Mouse (Mus musculus) C2C12 (cell line): ENCODE data around the gene Glp1r. TPM values are rescaled to one million over a fixed set of nuclear protein-coding genes. Genes with fewer than 3 reads are reported as not detected.

ENCODE experiments used
- H3K27me3 ChIP-seq: one replicate; pipeline ENCODE4 v1.6.1; 2011; ENCODE audit not compliant: control insufficient read depth, insufficient read depth, insufficient read length
- H3K36me3 ChIP-seq: one replicate; pipeline ENCODE4 v1.6.1; 2011; ENCODE audit not compliant: control insufficient read depth, insufficient read depth
- H3K4me3 ChIP-seq: one replicate; pipeline ENCODE4 v1.5.1; 2011; ENCODE audit warnings: mild to moderate bottlenecking, control low read depth; ENCODE audit not compliant: poor library complexity, insufficient read depth, severe bottlenecking
- H3K79me2 ChIP-seq: one replicate; pipeline ENCODE4 v1.6.1; 2011; ENCODE audit not compliant: control insufficient read depth, insufficient read depth
- H3K79me3 ChIP-seq: one replicate; pipeline ENCODE4 v1.6.1; 2011; ENCODE audit warnings: low read depth, control low read depth
- H3ac ChIP-seq: one replicate; pipeline ENCODE3; 2011; ENCODE audit warnings: low read depth; ENCODE audit not compliant: control insufficient read depth, insufficient read length
- CEBPB ChIP-seq: IDR thresholded peaks from one replicate; pipeline ENCODE4 v1.6.1; 2011; ENCODE audit warnings: low read depth, mild to moderate bottlenecking, control low read depth, moderate library complexity
- CTCF ChIP-seq: IDR thresholded peaks from one replicate; pipeline ENCODE4 v1.5.1; 2011; ENCODE audit not compliant: control insufficient read depth, insufficient read depth, insufficient read length
- FOSL1 ChIP-seq: IDR thresholded peaks from one replicate; pipeline ENCODE4 v1.8.0; 2011; ENCODE audit warnings: mild to moderate bottlenecking, low read length; ENCODE audit not compliant: poor library complexity, insufficient read depth, severe bottlenecking
- MAX ChIP-seq: IDR thresholded peaks from one replicate; pipeline ENCODE4 v1.6.1; 2011; ENCODE audit warnings: mild to moderate bottlenecking, control low read depth
- MYOD1 ChIP-seq: IDR thresholded peaks from one replicate; pipeline ENCODE4 v1.6.1; 2011; ENCODE audit warnings: low read depth; ENCODE audit not compliant: control insufficient read depth, insufficient read length
- MYOG ChIP-seq: IDR thresholded peaks from one replicate; pipeline ENCODE4 v1.6.1; 2011; ENCODE audit not compliant: control insufficient read depth, insufficient read length; ENCODE audit errors: extremely low read depth
- USF1 ChIP-seq: IDR thresholded peaks from one replicate; pipeline ENCODE4 v1.6.1; 2011; ENCODE audit warnings: low read depth, mild to moderate bottlenecking, control low read depth, moderate library complexity
- microRNA-seq: library from miRNA; unstranded; fragments of <30 nt; microRNA quantifications from one replicate; pipeline ENCODE4, GENCODE M21; 2019; ENCODE audit warnings: borderline microRNAs expressed
- polyA plus RNA-seq: library from polyadenylated mRNA; unstranded; fragments of >200 nt; fragmentation: generic; extraction: Trizol; gene quantifications from one replicate; pipeline ENCODE4 v1.2.1, GENCODE M21; 2012; ENCODE audit warnings: missing spikeins

Gene Glp1r
- polyA plus RNA-seq, 1 experiment: 0.80 TPM

GRCm38 (mm10) chr17:30973332-30973731 lies 71.7 kb downstream of the Glp1r start:
- H3K79me3 ChIP-seq: no peaks in the 10 kb centered on the region
- no peaks in the 10 kb centered on the region for H3K27me3 ChIP-seq
- no peaks in the 10 kb centered on the region for H3K79me2 ChIP-seq
- H3K36me3 ChIP-seq: no peaks in the 10 kb centered on the region
- TF ChIP-seq MAX (no peak), CEBPB (no peak), CTCF (no peak), MYOD1 (no peak), MYOG (no peak), USF1 (no peak), FOSL1 (no peak)
- no peak overlapping the region for H3K4me3 ChIP-seq
- no peak overlapping the region for H3ac ChIP-seq

GRCm38 (mm10) chr17:30977290-30977689 lies 75.7 kb downstream of the Glp1r start:
- no peaks in the 10 kb centered on the region for H3K36me3 ChIP-seq
- no peaks in the 10 kb centered on the region for H3K79me2 ChIP-seq
- TF ChIP-seq MYOD1 (no peak), CEBPB (no peak), MAX (no peak), FOSL1 (no peak), CTCF (no peak), USF1 (no peak), MYOG (no peak)
- no peak overlapping the region for H3K4me3 ChIP-seq
- H3K79me3 ChIP-seq: no peaks in the 10 kb centered on the region
- no peaks in the 10 kb centered on the region for H3K27me3 ChIP-seq
- no peak overlapping the region for H3ac ChIP-seq

GRCm38 (mm10) chr17:30978556-30978955 lies 76.9 kb downstream of the Glp1r start:
- Histone ChIP-seq H3K36me3 (no peaks in the 10 kb centered on the region), H3K79me2 (no peaks in the 10 kb centered on the region), H3K79me3 (no peaks in the 10 kb centered on the region), H3ac (no peak overlapping the region), H3K4me3 (no peak overlapping the region), H3K27me3 (no peaks in the 10 kb centered on the region)
- TF ChIP-seq MYOD1 (no peak), MYOG (no peak), USF1 (no peak), FOSL1 (no peak), CTCF (no peak)

GRCm38 (mm10) chr17:30983521-30983920 lies 81.9 kb downstream of the Glp1r start:
- Histone ChIP-seq H3ac (no peak overlapping the region), H3K79me2 (no peaks in the 10 kb centered on the region), H3K27me3 (no peaks in the 10 kb centered on the region), H3K36me3 (no peaks in the 10 kb centered on the region), H3K79me3 (no peaks in the 10 kb centered on the region), H3K4me3 (no peak overlapping the region)
- no peak for TF ChIP-seq CTCF
- no peak for TF ChIP-seq MYOG

- Histone ChIP-seq H3ac (no peak overlapping the region), H3K4me3 (no peak overlapping the region), H3K79me2 (no peaks in the 10 kb centered on the region), H3K27me3 (no peaks in the 10 kb centered on the region), H3K79me3 (no peaks in the 10 kb centered on the region), H3K36me3 (no peaks in the 10 kb centered on the region)
- TF ChIP-seq CTCF: no peak
- TF ChIP-seq USF1: no peak
- TF ChIP-seq CEBPB: no peak
- no peak for TF ChIP-seq MYOG
- TF ChIP-seq MYOD1: no peak
- no peak for TF ChIP-seq FOSL1
- TF ChIP-seq MAX: no peak
These were observed 88.6 kb downstream of the Glp1r start for GRCm38 (mm10) chr17:30990254-30990653.

Small RNAs within 50 kb of the gene (microRNA-seq; reads per million reads assigned to microRNA genes)
- not detected for gene Gm24026

Other genes with a start within 250 kb of the Glp1r start
- gene Umodl1, start 52.8 kb downstream of the Glp1r start, polyA plus RNA-seq: not detected
- 0.46 TPM for gene Abcg1, start 155.9 kb downstream of the Glp1r start, polyA plus RNA-seq
- not detected for gene Tff3, start 227.8 kb downstream of the Glp1r start, polyA plus RNA-seq
- gene Tff2, start 242.5 kb downstream of the Glp1r start, polyA plus RNA-seq: not detected